Mouse (Mus musculus) limb, embryonic 14.5 days (tissue): ENCODE measurements around the gene Ccdc58. TPM values are rescaled to one million over a fixed set of nuclear protein-coding genes. Genes with fewer than 3 reads are reported as not detected.
A peak's percentile ranks its signal among the peaks of the same experiment; 100 is the strongest.
"Not testable (repeated sequence)": the region's sequence is repeated elsewhere in the genome, so short reads cannot be mapped to it uniquely, and the experiment has no call there.

ENCODE experiments used
- ATAC-seq: fragments of 200-750 bp; cut with Nextera tagmentation; 2 replicates; pipeline ENCODE4 v1.8.0; 2017; ENCODE audit warnings: low read depth, moderate number of reproducible peaks, moderate TSS enrichment; ENCODE audit not compliant: low FRiP score
- DNase-seq: peaks from one replicate; pipeline ENCODE4 v3.0.0-alpha.2; 2015; ENCODE audit warnings: low spot score
- H3K27ac ChIP-seq: fragments of 300-500 bp; sonication (generic); replicated peaks from 2 replicates; pipeline ENCODE4 v1.5.1; 2014; ENCODE audit warnings: low read depth, mild to moderate bottlenecking, low read length, moderate library complexity, mixed read lengths
- H3K27me3 ChIP-seq: fragments of 300-500 bp; sonication (generic); 2 replicates; pipeline ENCODE4 v1.6.1; 2014; ENCODE audit warnings: low read length, mixed read lengths; ENCODE audit not compliant: control insufficient read depth, insufficient read depth
- H3K36me3 ChIP-seq: fragments of 300-500 bp; sonication (generic); 2 replicates; pipeline ENCODE4 v1.6.1; 2014; ENCODE audit warnings: mild to moderate bottlenecking, low read length, moderate library complexity, mixed read lengths; ENCODE audit not compliant: control insufficient read depth, insufficient read depth
- H3K4me1 ChIP-seq: fragments of 300-500 bp; sonication (generic); 2 replicates; pipeline ENCODE4 v1.6.1; 2014; ENCODE audit warnings: antibody characterized with exemption, low read length, mixed read lengths; ENCODE audit not compliant: control insufficient read depth, insufficient read depth
- H3K4me2 ChIP-seq: fragments of 300-500 bp; sonication (generic); replicated peaks from 2 replicates; pipeline ENCODE4 v1.6.1; 2014; ENCODE audit warnings: low read depth, mild to moderate bottlenecking, low read length, moderate library complexity; ENCODE audit not compliant: severe bottlenecking
- H3K4me3 ChIP-seq: fragments of 300-500 bp; sonication (generic); replicated peaks from 2 replicates; pipeline ENCODE4 v1.5.1; 2014; ENCODE audit warnings: low read length
- H3K9ac ChIP-seq: fragments of 300-500 bp; sonication (generic); 2 replicates; pipeline ENCODE4 v1.6.1; 2014; ENCODE audit warnings: mild to moderate bottlenecking, low read depth, low read length, moderate library complexity; ENCODE audit not compliant: severe bottlenecking
- H3K9me3 ChIP-seq: fragments of 300-500 bp; sonication (generic); 2 replicates; pipeline ENCODE4 v1.6.1; 2016; ENCODE audit warnings: low read length; ENCODE audit not compliant: control insufficient read depth
- POLR2A ChIP-seq: fragments of 200-500 bp; IDR thresholded peaks from 2 replicates; pipeline ENCODE4 v1.8.0; 2012; ENCODE audit warnings: inconsistent platforms, mild to moderate bottlenecking, moderate library complexity, borderline replicate concordance; ENCODE audit not compliant: insufficient read depth, insufficient read length; ENCODE audit errors: extremely low read depth
- WGBS: fragments of 180-500 bp; shearing (Covaris S2); extraction: QIAGEN DNeasy Blood & Tissue Kit; methylation state at CpG from one replicate; pipeline ENCODE4 v1.1.7; 2014; 5-methylcytosine and 5-hydroxymethylcytosine counted together
- polyA plus RNA-seq, 2 experiments: library from polyadenylated mRNA; depleted of rRNA in 1 of 2; stranded (reverse) in 1 of 2; unstranded in 1 of 2; fragments of >200 nt; fragmentation: Nextera tagmentation in 1 of 2; extraction: Ambion mirVana in 1 of 2; gene quantifications; 2 replicates each; pipeline versions ENCODE4 v1.2.1 to v1.2.3; 2012 to 2014

Gene Ccdc58
- polyA plus RNA-seq (2012; rRNA removed): 47.3 and 56.2 TPM in 2 replicates
- 70.1 and 70.2 TPM in 2 replicates for polyA plus RNA-seq (2014; fragmentation: Nextera tagmentation; extraction: Ambion mirVana)

GRCm38 (mm10) chr16:36071450-36072379, at the start of gene Ccdc58, which contains the start of gene Fam162a:
TSS of gene Ccdc58 (plus strand) at chr16:36071685.
TSS of gene Fam162a (minus strand) at chr16:36071594.
- ATAC-seq (peak; percentile 95), DNase-seq (peak; percentile 91)
- TF ChIP-seq POLR2A: peak; percentile 81
- Histone ChIP-seq H3K9ac (peak within 1 kb of the TSS; percentile 59), H3K4me1 (peaks cover 30% of the 10 kb centered on the region), H3K27ac (peak within 1 kb of the TSS; percentile 90), H3K9me3 (no peaks in the 10 kb centered on the region), H3K36me3 (0 out of 2 replicates have a peak, but pooled peaks cover 5% of the 10 kb centered on the region), H3K27me3 (no peaks in the 10 kb centered on the region), H3K4me2 (peak within 1 kb of the TSS; percentile 69), H3K4me3 (peak within 1 kb of the TSS; percentile 81)
- 1% methylated on average over 62 of the region's 81 CpGs for WGBS

- not testable (repeated sequence) for H3K9ac ChIP-seq, DNase-seq, H3K27ac ChIP-seq, H3K4me2 ChIP-seq, H3K4me1 ChIP-seq, H3K27me3 ChIP-seq, ATAC-seq, H3K9me3 ChIP-seq, H3K4me3 ChIP-seq
- WGBS: 87% methylated on average over 1 of the region's 2 CpGs
- H3K36me3 ChIP-seq: peaks cover 44% of the 10 kb centered on the region
Observed at GRCm38 (mm10) chr16:36028120-36028519, 43.4 kb upstream of the Ccdc58 start.

GRCm38 (mm10) chr16:36040640-36041624, 30.6 kb upstream of the Ccdc58 start, which contains the start of gene Wdr5b:
TSS of gene Wdr5b (plus strand) at chr16:36041190.
- DNase-seq: peak; percentile 99
- ATAC-seq: peak; percentile 95
- peaks cover 15% of the 10 kb centered on the region for H3K4me1 ChIP-seq
- no peaks in the 10 kb centered on the region for H3K9me3 ChIP-seq
- peaks cover 40% of the 10 kb centered on the region for H3K36me3 ChIP-seq
- H3K9ac ChIP-seq: peak within 1 kb of the TSS; percentile 63
- peak within 1 kb of the TSS; percentile 72 for H3K4me2 ChIP-seq
- peak within 1 kb of the TSS; percentile 79 for H3K27ac ChIP-seq
- 3% methylated on average over 39 of the region's 39 CpGs for WGBS
- TF ChIP-seq POLR2A: no peak
- peak within 1 kb of the TSS; percentile 46 for H3K4me3 ChIP-seq
- H3K27me3 ChIP-seq: no peaks in the 10 kb centered on the region

DNA sequence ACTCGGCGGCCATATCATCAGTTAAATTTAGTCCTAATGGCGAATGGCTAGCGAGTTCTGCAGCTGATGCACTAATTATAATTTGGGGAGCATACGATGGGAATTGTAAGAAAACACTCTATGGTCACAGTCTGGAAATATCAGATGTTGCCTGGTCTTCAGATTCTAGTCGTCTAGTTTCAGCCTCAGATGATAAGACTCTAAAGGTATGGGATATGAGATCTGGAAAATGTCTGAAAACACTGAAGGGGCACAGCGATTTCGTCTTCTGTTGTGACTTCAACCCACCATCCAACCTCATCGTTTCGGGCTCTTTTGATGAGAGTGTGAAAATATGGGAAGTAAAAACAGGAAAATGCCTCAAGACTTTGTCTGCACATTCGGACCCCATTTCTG, 29.9 kb upstream of the Ccdc58 start:
- no peak for TF ChIP-seq POLR2A
- WGBS: 28% methylated on average over 11 of the region's 11 CpGs
- Histone ChIP-seq H3K4me3 (peak overlapping the region; percentile 46), H3K9me3 (no peaks in the 10 kb centered on the region), H3K4me2 (peak overlapping the region; percentile 72), H3K9ac (peak overlapping the region; percentile 63), H3K27me3 (no peaks in the 10 kb centered on the region), H3K4me1 (peaks cover 15% of the 10 kb centered on the region), H3K27ac (peak overlapping the region; percentile 79), H3K36me3 (peaks cover 45% of the 10 kb centered on the region)
- ATAC-seq (no peak), DNase-seq (no peak)

DNA sequence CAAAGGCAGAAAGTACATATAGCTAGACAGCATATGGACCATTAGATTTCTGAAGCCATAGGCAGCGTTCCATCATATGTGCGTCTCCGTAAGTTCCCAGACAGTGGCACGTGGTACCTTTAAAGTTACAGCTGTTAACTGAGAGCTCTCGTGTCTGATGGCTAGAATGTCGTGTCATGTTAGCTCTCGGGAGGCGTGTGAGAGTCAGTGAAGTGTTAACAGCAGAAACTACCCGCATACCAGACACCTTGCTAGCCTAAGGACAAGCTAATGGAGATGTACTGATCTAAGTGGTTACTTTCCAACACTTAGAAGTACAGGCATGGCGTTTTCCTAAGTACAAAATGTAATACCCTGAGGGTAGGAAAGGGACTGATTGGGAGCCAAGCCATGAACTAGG, 28.4 kb upstream of the Ccdc58 start:
- Histone ChIP-seq H3K9ac (no peak overlapping the region), H3K4me2 (no peak overlapping the region), H3K9me3 (no peaks in the 10 kb centered on the region), H3K4me1 (peaks cover 15% of the 10 kb centered on the region), H3K27me3 (no peaks in the 10 kb centered on the region), H3K27ac (no peak overlapping the region), H3K4me3 (no peak overlapping the region), H3K36me3 (peaks cover 56% of the 10 kb centered on the region)
- no peak for TF ChIP-seq POLR2A
- DNase-seq (no peak), ATAC-seq (no peak)
- 87% methylated on average over 10 of the region's 10 CpGs for WGBS
